Mouse (Mus musculus): ENCODE measurements around the gene Fsd1. TPM values are rescaled to one million over a fixed set of nuclear protein-coding genes. Genes with fewer than 3 reads are reported as not detected.

Fsd1 gene
- polyA plus RNA-seq, 1 experiment from 2014 or later: 40.5 TPM

DNA sequence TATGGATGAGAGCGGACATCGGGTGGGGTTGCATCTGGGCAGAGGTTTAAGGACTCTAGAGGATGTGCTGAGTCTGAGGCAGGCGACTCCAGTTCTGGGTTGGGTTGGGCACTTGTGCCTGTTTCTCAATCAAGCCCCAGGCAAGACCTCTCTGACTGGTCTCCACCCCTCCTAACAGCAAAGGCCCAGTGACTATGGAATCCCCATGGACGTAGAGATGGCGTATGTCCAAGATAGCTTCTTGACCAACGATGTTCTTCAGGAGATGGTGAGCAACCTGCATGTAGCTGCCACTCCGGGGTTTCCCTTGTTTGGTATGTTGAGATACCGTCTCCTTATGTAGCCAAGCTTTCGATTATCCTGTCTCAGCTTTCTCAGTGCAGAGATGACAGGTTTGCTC, 29.0 kb downstream of the Fsd1 start:
- Histone ChIP-seq H3K4me3 (no peak overlapping the region), H3K9ac (no peak overlapping the region), H3K27ac (no peak overlapping the region), H3K4me1 (peaks cover 16% of the 10 kb centered on the region), H3K36me3 (peaks cover 96% of the 10 kb centered on the region), H3K27me3 (no peaks in the 10 kb centered on the region), H3K4me2 (no peak overlapping the region), H3K9me3 (no peaks in the 10 kb centered on the region)
- WGBS: 96% methylated on average over 9 of the region's 9 CpGs
- no peak for ATAC-seq (ENCODE audit: insufficient number of reproducible peaks, insufficient read depth, low FRiP score, low TSS enrichment, low read depth)

DNA sequence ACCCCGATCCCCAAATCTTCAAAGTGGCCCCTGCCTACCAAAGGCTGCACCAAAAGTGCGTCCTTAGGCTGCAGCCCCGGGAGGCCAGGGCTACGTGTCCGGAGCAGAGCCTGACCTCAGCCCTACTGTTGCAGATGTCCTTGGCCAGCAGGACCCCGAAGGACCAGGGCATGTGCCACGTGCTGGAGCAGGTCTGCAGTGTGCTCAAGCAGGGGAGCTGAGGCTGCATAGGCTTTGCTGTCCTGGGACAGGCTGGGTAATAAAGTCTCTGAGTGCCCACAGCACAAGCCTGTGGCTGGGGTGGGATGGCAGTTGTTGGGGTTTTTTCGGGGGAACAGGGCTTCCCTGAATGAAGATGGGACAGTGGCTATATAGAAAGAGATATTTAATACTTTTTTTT, 30.1 kb downstream of the Fsd1 start:
- H3K36me3 ChIP-seq: peaks cover 94% of the 10 kb centered on the region
- 85% methylated on average over 8 of the region's 8 CpGs for WGBS
- H3K27me3 ChIP-seq: no peaks in the 10 kb centered on the region
- no peak for ATAC-seq (ENCODE audit: insufficient number of reproducible peaks, insufficient read depth, low FRiP score, low TSS enrichment, low read depth)
- H3K4me2 ChIP-seq: no peak overlapping the region
- peaks cover 6% of the 10 kb centered on the region; the same call in 1 of the 2 replicates for H3K4me1 ChIP-seq
- H3K9ac ChIP-seq: no peak overlapping the region
- H3K4me3 ChIP-seq: no peak overlapping the region
- no peak overlapping the region for H3K27ac ChIP-seq
- no peaks in the 10 kb centered on the region for H3K9me3 ChIP-seq

DNA sequence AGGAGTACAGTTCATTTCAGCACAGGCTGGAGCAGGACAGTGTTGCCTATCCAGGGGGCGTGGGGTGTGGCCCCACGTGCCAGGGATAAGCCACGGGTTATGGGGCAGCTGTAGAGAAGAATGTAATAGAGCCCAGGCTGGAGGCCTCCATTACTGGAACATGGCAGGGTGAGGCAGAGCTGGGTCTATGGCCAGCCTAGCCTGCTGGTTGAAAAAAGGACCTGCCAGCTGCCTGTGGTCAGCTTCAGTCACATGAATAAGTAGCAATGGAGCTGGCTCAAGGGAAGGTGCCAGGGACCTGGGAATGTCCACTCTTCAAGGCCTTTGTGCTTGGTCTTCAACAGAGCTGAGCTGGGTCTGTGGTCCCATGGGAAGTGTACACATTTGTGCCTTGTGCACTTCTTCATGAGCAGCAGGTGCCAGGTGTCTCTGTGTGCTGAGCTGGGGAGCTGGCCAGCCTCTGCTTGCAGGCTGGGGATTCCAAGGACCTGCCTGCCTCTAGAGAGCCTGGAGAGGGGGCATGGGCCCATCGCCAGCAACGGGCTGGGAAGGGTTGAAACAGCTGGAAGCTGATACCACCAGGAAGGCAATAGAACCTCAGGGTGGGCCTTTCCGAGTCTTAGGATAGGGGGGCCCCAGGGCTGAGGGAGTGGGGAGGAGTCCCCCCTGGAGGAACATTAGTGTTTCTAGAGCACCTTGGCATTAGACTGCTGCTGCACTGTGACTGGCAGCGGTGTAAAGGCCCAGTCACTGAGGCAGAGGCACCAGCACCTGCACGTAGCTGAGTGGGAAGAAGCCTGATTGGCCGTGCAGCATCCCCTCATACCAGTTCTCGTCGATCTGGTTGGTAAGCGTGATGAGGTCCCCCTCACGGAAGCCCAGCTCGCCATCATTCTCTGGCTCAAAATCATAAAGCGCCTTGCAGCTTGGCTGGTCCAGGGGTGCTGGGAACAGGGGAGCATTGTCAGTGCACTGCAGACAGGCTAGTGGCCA, 30.8 kb downstream of the Fsd1 start:
- no peaks in the 10 kb centered on the region for H3K27me3 ChIP-seq
- peaks cover 87% of the 10 kb centered on the region for H3K36me3 ChIP-seq
- H3K27ac ChIP-seq: no peak overlapping the region
- no peaks in the 10 kb centered on the region for H3K9me3 ChIP-seq
- ATAC-seq (ENCODE audit: insufficient number of reproducible peaks, insufficient read depth, low FRiP score, low TSS enrichment, low read depth): no peak
- H3K4me3 ChIP-seq: no peak overlapping the region
- H3K9ac ChIP-seq: no peak overlapping the region
- 75% methylated on average over 15 of the region's 15 CpGs for WGBS
- no peak overlapping the region for H3K4me2 ChIP-seq
- H3K4me1 ChIP-seq: peaks cover 12% of the 10 kb centered on the region

DNA sequence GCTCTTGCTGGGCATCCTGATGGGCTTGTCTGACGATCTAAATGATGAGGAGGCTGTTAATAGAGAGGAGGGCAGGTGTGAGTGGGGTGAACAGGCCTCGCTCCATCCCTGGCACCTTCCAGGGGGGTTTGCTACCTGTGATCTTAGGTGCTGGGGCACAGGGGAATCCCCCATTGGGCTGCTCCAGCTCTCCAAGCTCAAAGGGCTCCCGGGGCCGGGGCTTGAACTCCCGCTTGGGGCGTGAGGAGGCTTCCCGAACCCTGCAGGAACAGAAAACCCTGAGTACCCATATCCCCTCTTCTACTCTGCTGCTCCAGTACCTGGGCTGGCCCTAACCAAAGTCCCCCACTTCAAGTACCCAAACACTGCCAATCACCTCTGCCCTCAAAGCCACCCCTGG, 31.5 kb downstream of the Fsd1 start:
- Histone ChIP-seq H3K9me3 (no peaks in the 10 kb centered on the region), H3K9ac (no peak overlapping the region), H3K27ac (no peak overlapping the region), H3K4me2 (no peak overlapping the region), H3K36me3 (peaks cover 81% of the 10 kb centered on the region), H3K27me3 (no peaks in the 10 kb centered on the region), H3K4me3 (no peak overlapping the region), H3K4me1 (peaks cover 14% of the 10 kb centered on the region)
- ATAC-seq (ENCODE audit: insufficient number of reproducible peaks, insufficient read depth, low FRiP score, low TSS enrichment, low read depth): no peak
- 90% methylated on average over 7 of the region's 7 CpGs for WGBS

DNA sequence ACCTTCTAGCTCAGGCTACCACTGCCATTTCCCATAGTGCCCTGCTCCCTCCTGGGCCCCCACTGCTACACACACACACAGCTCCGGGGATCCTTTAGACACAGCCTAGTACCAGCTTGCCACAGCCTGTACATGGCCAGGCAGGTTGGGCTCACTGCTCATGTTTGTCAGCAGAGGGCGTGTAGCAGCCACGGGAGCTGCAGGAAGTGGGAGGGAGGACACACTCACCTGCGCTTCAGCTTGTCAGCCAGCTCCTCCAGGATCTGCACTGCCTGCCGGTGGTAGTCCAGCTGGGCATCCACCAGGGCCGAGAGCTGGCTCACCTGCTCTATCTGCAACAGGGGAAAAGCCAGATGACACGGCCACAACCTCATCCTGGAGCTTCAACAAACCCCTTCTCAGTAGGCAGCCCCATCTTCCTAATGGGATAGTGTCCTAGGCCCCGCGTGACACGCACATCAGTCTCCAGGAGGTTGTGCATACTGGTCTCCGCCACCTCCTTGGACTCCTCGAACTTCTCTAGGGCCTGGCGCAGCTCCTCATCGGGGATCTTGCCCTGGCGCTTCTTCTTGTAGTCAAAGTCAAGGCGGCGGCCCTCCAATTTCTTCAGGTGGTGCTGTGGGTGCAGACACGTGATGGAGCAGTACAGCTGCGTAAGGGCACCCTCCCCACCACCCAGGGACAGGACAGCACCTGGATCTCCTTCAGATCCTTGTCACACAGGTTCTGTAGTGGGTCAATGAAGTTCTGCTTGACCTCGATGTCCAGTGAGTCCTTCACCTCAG, 32.2 kb downstream of the Fsd1 start:
- no peak overlapping the region for H3K27ac ChIP-seq
- ATAC-seq (ENCODE audit: insufficient number of reproducible peaks, insufficient read depth, low FRiP score, low TSS enrichment, low read depth): peak; percentile 18; the same call in 1 of the 2 replicates
- H3K27me3 ChIP-seq: no peaks in the 10 kb centered on the region
- WGBS: 75% methylated on average over 20 of the region's 20 CpGs
- no peaks in the 10 kb centered on the region for H3K9me3 ChIP-seq
- H3K4me1 ChIP-seq: peaks cover 21% of the 10 kb centered on the region
- no peak overlapping the region for H3K4me3 ChIP-seq
- H3K4me2 ChIP-seq: no peak overlapping the region
- H3K9ac ChIP-seq: no peak overlapping the region
- peaks cover 79% of the 10 kb centered on the region for H3K36me3 ChIP-seq

DNA sequence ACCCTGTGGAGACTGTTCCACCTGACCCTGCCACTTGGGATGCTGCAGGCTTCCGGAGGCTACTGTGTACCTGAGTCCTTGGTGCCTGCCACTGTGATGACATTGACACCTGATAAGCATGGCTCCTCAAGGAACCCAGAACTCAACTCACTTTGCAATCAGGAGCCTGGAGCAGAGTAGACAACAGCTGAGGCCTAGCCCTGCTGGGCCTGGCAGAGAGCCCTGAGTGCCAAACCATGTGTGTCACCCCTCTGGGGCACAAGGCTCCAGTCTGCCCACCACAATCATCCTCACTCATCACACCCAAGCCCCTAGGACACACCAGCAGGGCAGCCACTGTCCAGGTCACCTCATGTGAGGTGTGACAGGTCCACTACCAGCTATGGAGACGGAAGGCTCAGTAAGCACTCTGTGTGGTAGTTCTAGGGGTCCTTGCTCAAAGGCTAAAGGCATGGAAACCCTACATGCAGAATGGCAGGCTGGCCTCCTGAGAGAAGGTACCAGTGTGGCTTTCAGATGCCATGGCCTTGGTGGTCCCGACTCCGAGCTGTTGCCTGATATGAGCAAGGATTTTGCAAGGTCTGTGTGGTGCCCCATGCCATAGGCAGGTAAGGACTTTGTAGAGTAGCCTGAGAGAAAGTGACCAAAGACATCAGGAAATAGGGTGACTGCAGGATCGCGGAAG, 34.2 kb downstream of the Fsd1 start:
- ATAC-seq (ENCODE audit: insufficient number of reproducible peaks, insufficient read depth, low FRiP score, low TSS enrichment, low read depth): no peak
- WGBS: 94% methylated on average over 6 of the region's 6 CpGs
- Histone ChIP-seq H3K9ac (no peak overlapping the region), H3K36me3 (peaks cover 73% of the 10 kb centered on the region), H3K4me2 (no peak overlapping the region), H3K9me3 (no peaks in the 10 kb centered on the region), H3K4me1 (peaks cover 23% of the 10 kb centered on the region), H3K27me3 (no peaks in the 10 kb centered on the region), H3K4me3 (no peak overlapping the region), H3K27ac (0 out of 2 replicates have a peak overlapping the region, but pooled peaks have one; percentile 16)

DNA sequence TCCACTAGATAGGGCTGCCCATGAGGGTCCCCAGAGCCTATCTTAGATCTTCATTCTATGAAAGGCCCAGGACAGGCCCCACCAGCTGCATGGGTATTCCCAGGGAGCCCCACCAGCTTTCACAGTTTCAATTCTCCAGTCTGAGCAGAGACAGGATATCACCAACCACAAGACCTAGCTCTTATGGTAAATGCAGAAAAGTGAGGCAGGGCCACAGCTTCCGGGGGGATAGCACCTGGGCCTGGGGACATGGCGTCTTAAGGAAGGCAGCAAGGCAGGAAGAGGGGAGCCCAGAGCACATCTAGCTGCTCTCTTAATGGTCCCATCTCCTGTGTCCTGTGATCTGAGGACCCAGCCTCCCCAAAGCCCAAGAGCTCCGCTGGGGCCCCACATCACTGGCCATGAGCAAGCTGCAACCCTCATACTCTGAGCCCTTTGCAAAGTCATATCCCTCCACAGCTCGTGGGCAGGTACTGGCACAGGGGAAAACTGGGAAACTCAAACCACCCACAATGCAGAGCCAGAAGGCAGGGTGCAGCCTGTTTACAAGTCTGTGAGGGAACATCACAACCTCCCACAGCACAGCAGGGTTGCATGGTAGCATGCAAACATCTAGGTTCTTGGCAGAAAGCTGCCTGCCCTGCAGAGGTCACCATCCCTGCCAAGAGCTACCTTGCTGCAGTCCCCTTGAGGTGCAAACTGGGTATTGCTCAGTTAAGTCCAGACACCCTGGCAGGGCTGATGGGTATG, 35.0 kb downstream of the Fsd1 start:
- no peak for ATAC-seq (ENCODE audit: insufficient number of reproducible peaks, insufficient read depth, low FRiP score, low TSS enrichment, low read depth)
- Histone ChIP-seq H3K27me3 (no peaks in the 10 kb centered on the region), H3K9ac (0 out of 2 replicates have a peak overlapping the region, but pooled peaks have one; percentile 21), H3K4me2 (no peak overlapping the region), H3K27ac (no peak overlapping the region), H3K36me3 (peaks cover 65% of the 10 kb centered on the region), H3K9me3 (no peaks in the 10 kb centered on the region), H3K4me3 (no peak overlapping the region), H3K4me1 (peaks cover 23% of the 10 kb centered on the region)
- WGBS: 78% methylated on average over 4 of the region's 4 CpGs

DNA sequence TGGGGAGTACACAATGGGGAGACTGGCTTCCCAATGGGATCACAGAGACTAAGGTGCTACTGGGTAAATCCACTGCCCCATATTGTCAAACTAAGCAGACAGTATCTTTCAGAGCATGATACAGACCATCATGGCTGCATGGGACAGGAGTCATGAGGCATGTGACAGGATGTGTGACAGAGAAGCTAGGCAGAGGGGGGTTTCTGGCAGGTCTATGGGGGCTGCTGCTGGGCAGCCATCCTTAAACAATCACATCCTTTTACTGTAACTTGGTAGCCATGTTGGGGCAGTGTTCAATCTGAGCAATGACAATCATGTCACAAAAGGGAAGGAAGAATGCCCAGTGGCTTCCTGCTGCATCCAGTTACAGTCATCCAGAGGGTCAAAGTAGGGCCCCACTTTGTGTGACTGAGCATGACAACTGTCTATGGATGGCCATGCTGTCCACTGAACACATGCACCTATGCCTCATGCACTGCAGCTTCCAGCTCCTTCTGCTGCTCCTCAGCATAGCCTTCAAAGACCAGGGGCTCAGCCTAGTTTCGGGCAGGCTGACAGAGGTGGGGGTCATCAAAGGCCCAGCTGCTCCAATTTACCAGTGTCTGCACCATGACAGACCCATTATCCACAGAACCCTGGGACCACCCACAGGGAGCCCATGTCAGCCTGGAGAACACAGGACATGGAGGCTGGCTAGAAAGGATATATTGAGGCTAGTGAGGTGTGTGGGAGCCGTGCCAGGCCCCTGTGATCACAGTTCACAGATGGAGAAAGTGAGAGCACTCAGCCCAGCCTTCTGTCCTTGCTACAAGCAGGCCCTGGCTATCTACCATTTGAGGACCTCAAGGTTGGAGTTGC, 36.1 kb downstream of the Fsd1 start:
- no peak overlapping the region for H3K9ac ChIP-seq
- peaks cover 18% of the 10 kb centered on the region for H3K4me1 ChIP-seq
- H3K4me2 ChIP-seq: no peak overlapping the region
- no peak overlapping the region for H3K4me3 ChIP-seq
- 45% methylated on average over 2 of the region's 2 CpGs for WGBS
- no peaks in the 10 kb centered on the region for H3K9me3 ChIP-seq
- H3K36me3 ChIP-seq: peaks cover 65% of the 10 kb centered on the region
- H3K27ac ChIP-seq: no peak overlapping the region
- H3K27me3 ChIP-seq: no peaks in the 10 kb centered on the region
- ATAC-seq (ENCODE audit: insufficient number of reproducible peaks, insufficient read depth, low FRiP score, low TSS enrichment, low read depth): no peak

DNA sequence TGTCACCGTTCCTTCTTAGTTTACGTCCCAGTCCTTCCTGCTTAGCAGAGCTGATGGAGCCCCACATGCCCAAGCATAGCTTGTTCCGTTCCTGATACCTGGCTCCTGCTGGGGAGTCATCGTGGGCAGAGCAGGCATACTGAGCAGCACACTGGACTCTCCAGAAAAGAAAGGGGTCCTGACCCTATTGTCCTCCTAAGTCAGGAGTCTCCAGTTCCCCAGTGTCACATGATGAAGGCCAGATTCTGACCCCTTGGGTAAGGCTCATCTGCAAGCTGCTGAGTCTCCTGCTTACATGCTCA, 36.6 kb downstream of the Fsd1 start:
- Histone ChIP-seq H3K27me3 (no peaks in the 10 kb centered on the region), H3K9me3 (no peaks in the 10 kb centered on the region), H3K9ac (no peak overlapping the region), H3K4me2 (no peak overlapping the region), H3K4me1 (peaks cover 17% of the 10 kb centered on the region), H3K36me3 (peaks cover 65% of the 10 kb centered on the region), H3K27ac (no peak overlapping the region), H3K4me3 (no peak overlapping the region)
- 92% methylated on average over 4 of the region's 4 CpGs for WGBS
- no peak for ATAC-seq (ENCODE audit: insufficient number of reproducible peaks, insufficient read depth, low FRiP score, low TSS enrichment, low read depth)

DNA sequence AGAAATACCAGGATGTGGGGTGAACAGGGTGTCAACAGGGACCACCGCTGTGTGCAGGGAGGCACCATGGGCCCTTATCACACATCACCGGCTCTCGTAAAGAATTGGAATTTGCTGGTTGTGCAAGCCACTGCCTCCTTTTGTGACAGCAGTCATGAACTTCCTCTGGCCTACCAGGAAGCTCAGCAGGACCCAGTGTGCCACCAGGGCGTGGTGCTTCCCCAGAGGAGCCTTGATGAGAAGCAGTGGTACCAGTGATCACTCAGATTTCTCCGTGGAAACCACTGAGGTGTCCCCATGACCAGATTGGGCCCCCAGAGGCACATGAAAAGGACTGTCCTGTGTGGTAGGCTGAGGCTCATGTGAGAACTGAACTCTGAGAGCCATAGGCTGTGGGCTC, 37.1 kb downstream of the Fsd1 start:
- no peak for ATAC-seq (ENCODE audit: insufficient number of reproducible peaks, insufficient read depth, low FRiP score, low TSS enrichment, low read depth)
- H3K27ac ChIP-seq: peak overlapping the region; percentile 16; the same call in 1 of the 2 replicates
- H3K27me3 ChIP-seq: no peaks in the 10 kb centered on the region
- H3K9me3 ChIP-seq: no peaks in the 10 kb centered on the region
- no peak overlapping the region for H3K4me2 ChIP-seq
- H3K36me3 ChIP-seq: peaks cover 65% of the 10 kb centered on the region
- peaks cover 17% of the 10 kb centered on the region for H3K4me1 ChIP-seq
- no peak overlapping the region for H3K9ac ChIP-seq
- WGBS: 89% methylated on average over 5 of the region's 5 CpGs
- no peak overlapping the region for H3K4me3 ChIP-seq

Data from embryonic facial prominence, embryonic 13.5 days (tissue).